Mouse (Mus musculus): ENCODE measurements at regions not wholly inside any gene's neighbourhood (a gene's known extent, or its start where the extent isn't known, plus 50 kb on each side); places are given as distances from the start of the nearest gene placed in this dataset.

DNA sequence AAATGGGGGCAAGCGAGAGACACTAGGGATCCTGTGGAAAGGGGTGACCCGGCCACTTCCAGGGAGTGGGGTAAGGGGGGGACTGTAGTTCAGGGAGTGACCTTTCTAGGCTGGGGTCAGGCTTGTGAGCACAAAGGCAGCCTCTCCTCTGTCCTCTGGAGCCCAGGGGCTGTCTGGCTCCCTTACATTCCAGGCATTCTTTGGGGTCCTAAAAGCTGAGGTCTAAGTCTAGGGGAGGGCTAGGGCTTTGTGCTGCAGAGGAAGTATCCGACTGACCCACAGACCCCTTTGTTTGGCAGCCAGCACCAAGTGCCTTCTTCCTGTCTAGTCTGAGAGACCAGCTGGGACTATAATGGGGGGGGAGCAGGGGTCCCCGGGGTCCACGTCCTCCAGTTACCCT lies 88.9 kb downstream of the Hs1bp3 start:
- TF ChIP-seq CTCF (conservative IDR thresholded peaks at IDR 0.05; ENCODE audit: insufficient read depth, insufficient read length, low read depth, low read length): no peak
- TF ChIP-seq POLR2A (IDR thresholded peaks at IDR 0.05; ENCODE audit: low read depth, low read length): no peak

Measured in kidney, adult 2 months (tissue).